Mouse (Mus musculus) heart, adult 18-20 months (tissue): ENCODE data around the gene Msln. TPM values are rescaled to one million over a fixed set of nuclear protein-coding genes. Genes with fewer than 3 reads are reported as not detected.
"Not testable (repeated sequence)": the region's sequence is repeated elsewhere in the genome, so short reads cannot be mapped to it uniquely, and the experiment has no call there.

Source experiments
- DNase-seq, 2 experiments: peaks; one replicate each; pipeline ENCODE4 v3.0.0; 2021 to 2022; ENCODE audit warnings: mixed read lengths in 1 of 2
- total RNA-seq, 2 experiments: library from RNA; stranded (reverse); gene quantifications; 2 replicates each; pipeline ENCODE4 v1.2.3; 2021

The Msln gene
- total RNA-seq, 2 experiments from 2014 or later: 10.3 to 20.2 TPM

DNA sequence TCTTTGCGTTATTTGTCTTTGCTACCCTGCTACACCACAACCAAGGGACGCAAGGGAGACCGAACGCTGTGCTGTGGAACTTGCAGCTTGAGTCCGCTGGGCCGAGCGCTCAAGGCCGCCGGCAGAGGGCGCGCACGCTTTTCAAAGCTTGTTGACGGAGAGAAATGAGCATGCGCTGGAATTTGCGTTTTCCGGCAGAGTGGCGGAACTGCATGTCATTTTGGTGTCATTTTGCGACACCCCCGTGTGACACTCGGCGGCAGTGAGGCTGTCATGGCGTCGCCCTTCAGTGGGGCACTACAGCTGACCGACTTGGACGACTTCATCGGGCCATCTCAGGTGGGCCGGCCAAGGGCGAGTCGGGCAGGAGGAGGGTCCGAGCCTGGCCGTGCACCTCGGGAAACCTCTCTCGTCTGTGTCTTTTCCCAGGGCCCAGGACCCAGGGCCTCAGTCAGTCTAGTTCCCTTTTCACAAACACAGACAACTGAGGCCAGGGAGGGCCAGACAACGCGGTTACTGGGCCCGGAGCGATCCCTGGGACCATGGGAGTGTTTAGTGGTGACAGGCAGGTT, 19.5 kb upstream of the Msln start, which contains the start of gene Narfl:
Narfl (plus strand) TSS at position 228 of the 572 bp plus-strand sequence.
- DNase-seq: peak; percentile 96 to 99

DNA sequence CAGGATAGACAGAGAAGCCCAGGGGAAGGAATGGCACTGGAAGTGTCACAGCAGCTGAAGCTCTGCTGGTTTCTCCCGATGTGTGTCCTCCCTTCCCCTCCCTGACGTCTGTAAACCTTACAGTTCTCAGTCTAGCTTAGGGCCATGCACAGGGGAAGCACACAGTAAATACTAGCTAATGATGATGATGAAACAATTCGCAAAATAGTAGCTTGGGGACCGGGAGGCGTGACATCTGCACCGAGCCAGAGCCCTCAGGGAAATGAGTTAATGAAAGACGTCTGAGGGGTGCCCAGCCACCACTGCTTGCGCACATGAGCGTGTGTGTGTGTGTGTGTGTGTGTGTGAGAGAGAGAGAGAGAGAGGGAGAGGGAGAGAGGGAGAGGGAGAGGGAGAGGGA, 15.2 kb upstream of the Msln start:
- no peak for DNase-seq

DNA sequence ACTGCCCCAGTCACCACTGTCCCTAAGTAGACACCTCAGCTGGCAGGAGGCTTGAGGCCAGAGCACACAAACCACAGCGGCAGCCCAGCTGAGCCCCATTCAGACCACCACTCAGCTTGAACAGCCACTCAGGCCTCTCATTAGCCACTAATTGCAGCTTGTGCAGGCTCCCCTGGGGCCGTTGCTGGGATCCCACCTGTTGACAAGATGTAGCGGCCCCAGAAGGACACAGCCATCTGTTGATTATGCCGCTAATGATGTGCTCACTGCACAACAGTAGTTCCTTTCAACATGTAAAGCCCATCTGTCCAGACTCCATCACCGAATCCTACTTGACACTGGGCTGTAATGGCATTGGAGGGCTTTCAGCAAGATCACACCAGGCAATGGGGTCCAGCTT, 11.7 kb upstream of the Msln start:
- DNase-seq: no peak

DNA sequence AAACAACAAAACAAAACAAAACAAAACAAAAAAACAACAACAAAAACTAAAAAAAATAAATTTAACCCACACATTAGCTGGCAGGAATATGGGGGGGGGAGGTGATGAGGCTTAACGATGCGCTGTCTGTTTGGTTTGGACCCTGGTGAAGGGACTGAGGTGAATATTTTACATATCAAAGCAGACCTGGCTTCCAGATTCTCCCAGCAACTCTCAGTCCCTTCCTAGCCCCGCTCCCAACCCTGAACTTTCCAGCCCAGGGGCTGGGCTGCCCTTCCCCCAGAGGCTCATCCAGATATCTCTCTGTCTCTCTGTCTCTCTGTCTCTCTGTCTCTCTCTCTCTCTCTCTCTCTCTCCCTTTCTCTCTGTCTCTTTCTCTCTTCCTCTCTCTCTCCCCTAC, 8.4 kb upstream of the Msln start:
- no peak for DNase-seq

DNA sequence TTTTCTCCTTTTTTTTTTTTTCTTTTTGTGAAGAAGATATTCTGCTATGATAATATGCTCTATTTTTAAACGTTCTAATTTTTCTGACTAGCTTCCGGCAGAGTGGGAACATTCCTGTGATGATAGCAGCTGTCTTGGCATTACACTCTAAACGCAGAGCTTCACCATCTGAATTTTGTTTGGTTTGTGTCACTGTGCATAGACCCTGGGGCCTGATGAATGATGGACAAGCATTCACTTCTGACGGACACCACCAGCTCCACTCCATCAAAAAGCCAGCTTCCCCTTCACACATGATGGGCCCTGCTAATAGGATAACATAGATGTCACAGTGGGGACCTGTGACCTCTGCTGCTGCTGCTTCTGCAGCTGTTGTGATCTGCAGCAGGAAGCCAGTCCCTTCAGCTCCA, 7.4 kb upstream of the Msln start:
- no peak for DNase-seq

DNA sequence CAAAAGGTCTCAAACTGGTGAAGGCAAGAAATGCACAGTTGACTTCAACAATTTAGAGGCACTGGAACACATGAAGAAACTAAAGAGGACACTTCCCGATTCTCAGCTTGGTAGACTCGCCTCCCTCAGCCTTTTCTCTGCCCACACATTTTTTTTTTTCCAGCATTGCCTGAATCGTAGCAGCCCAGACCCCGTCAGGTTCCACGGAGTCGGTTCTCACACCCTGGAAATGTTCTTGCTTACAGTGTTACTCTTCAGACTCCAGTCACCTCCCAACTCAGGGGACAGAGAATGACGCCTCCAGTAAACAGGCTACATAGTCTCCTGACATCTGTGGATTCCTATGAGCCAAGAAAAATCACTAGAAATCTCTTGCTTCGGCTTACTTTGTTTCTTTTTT, 6.0 kb upstream of the Msln start:
- no peak for DNase-seq

DNA sequence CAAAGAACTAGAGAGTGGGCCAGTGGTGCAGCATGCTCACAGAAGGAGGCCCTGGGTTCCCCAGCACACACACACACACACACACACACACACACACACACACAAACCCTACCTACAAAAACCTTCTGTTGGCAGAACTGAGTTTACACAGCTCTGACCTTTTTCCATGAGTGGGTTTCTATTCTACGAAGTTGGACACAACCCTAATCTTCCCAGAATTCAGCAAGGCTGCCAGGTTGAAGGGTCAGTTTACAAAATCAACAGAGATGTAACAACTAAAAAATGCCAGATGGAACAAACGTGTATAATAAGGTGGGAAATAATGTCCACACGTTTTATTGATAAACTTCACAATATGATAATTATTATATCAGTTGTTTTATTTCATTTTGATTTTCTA, 3.5 kb upstream of the Msln start:
- DNase-seq: no peak

DNA sequence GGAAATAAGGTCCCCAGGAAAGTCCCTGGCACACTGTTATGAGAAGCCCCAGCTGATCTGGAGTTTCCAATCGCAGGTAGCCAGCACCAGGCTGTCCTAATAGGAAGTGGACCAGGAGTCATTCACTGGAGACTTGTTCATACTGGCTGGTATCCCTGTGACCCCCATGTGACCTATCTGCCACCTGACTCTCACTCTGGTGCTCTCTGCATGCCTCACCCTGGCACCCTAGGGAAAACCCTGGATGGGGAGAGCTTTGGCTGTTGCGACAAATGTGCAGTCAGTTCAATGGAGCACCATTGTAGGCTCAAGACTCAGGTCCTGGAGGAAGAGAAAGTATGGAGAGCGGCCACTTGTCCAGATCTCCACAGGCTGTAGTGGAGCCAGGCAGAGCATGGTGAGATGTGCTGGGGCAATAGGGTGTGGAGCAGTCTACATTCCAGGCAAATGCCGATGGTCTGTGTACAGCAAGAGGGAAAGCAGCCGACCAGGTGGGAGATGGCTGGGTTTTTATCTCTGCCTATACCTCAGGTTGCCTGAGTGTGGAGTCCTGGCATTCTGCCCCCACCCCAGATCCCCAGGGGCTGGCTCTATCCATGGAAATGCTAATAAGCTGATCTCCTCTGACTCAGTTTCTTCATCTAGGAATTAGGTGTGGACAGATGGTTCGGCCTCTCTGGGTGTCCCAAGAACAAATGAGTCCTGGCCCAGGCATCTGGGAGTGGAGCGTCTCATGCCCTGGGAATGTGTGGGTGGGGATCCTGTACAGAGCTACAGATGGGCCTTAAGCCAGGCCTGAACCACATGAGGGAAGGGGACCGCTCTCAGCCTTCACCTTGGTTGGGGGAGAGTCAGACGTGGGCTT, 2.4 kb upstream of the Msln start:
- DNase-seq: peak in 1 of 2 experiments; percentile 26

DNA sequence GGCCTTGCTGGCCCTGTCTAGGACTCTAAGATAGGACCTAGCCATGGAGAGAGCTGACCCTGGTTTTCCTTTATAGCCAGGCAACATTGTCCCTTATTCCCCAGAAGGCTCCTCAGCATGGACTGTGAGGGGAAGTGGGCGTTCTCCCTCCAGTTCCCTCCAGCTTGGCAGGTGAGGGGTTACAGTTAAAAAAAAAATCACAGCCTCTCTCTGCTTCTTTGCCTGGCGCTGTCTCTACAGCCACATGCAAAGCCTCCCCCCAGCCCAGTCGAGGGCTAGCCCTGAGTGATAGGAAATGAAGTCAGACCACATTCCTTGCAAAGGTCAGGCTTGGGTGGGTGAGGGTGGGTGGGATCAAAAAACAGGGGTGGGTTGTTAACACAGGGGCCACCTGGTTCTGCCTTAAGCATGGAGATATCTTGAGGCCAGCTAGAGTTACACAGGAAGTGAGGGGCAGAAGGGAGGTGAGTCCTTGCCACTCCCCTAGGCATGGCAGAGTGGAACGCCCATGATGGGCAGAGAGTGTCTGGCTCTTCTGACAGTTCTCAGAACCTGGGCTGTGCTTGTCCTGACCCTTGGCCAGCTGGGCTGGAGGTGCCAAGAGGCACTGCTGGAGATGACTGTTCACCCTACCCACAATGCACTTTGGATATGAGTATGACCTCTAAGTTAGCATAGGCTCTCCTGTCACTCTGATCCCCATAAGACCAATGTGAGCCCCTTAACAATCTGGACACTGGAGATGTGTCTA, 1.6 kb upstream of the Msln start:
- DNase-seq: no peak

DNA sequence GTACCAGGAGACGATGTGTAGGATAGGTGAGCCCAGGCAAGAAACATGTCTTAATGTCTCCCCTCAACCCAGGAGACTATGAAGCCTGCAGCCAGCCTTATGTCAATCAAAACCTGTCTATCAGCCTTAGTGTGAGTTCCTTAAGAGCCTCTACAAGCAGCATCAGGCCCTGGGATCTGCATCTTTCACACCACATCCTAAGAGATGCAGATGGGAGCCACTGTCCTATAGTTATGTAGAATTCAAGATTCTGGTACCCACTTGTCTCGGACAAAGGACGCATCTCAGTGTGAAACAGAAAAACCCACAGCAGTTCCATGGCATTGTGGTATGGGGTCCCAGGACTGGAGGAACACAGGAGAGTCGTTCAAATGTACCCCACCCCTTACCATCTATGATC, 908 bp upstream of the Msln start:
- no peak for DNase-seq

DNA sequence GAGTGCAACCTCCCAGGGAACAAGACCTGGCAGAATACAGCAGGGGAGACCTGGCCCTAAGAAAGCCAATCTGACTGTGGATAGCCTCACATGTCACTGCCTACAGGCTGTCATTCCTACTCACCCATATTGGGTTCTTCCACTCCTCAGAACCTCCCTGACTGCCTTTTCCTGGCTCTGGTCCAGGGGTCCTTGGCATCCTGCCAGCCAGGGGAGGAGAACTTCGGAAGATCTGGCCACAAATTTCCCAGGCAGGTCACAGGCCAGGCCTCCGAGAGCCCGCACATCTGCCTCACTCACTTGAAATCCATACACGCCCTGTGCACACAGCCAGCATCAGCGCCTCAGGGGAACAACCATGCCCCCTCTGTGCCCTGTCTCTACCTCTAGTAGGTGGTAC, 2.7 kb downstream of the Msln start:
- DNase-seq: peak; percentile 35 to 50

DNA sequence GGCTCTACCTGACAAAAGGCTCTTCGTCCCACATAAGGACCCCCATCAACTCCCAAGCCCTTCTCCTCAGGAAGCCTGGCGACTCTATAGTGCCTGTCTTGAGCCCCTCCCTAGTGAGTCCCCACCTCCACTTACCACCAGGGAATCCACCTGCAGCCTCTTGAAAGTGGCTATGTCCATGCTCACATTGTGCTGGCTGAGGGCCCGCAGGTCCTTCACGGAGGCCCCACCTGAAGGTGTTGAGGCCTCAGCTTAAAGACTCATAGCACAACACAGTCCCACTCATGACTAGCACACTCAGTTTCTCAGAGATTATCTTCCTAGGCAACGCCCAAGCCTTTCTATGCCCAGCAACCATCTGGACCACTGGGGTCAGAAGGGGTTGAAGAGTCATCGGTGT, 4.9 kb downstream of the Msln start:
- DNase-seq: no peak

DNA sequence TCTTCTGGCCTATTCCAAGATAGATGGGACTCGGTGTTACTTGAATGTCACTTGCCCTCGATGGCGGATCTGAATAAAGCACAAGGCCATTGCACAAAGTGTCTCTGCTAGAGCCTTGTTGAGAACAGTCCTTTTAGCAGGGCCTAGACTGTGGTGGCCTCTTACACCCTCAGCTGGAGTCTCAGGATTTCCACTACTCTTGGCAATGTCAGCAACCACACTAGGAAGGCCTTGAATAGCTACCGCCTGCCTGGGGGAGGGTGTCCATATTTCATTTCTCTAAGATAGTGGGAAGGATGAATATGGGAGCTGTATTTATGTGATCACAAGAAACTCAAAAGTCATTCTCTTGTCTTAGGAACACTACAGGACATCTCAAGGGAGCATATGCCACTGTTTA, 5.9 kb downstream of the Msln start:
- DNase-seq: no peak

DNA sequence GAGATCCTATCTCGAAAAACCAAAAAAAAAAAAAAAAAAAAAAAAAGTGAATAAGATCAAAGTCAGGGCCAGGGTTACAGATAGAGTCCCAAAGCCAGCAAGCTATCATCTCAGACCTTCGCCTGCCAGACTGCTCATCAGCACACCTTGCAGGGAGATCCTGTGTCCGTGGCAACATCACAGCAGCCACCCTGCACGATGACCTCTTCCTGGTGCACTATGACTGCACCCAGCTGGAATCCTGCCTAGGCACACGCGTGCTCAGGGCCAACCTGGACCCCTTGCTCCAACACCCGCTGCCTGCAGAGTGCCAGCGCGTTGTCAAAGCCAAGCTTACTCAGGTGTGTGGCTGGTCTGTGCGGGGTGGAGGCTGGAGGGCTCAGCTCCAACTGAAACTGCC, 9.9 kb downstream of the Msln start:
- no peak for DNase-seq

DNA sequence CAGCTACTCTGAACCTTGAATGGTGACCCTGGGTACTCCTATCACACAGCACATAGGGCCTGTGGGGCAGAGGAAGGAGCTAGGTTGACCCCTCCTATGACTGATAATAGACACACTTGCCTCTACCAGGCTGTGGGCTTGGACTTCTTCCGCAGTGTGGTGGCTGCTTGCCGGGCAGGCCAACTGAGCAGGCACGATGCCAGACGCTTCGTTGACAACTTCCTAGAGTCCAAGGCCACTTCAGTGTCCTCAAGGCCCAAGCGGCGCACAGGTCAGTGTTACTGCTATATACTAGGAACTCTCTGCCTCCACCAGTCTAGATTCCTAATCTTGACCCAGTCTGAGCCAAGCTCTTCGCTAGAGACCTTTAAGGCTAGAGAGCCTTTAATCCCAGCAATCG, 10.3 kb downstream of the Msln start:
- DNase-seq: no peak

DNA sequence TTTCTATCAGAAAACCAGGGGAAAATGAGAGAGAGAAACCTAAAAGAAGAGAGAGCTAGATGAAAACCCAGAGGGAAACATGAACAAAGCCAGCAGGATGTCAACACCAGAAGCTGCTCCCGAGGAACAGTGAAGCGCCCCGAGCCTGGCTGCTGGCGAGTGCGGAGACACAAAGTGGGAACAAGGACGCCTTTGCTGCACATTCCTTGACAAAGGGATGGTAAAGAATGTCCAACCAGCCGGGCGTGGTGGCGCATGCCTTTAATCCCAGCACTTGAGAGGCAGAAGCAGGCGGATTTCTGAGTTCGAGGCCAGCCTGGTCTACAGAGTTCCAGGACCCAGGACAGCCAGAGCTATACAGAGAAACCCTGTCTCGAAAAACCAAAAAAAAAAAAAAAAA, 12.7 kb downstream of the Msln start:
- not testable (repeated sequence) for DNase-seq

DNA sequence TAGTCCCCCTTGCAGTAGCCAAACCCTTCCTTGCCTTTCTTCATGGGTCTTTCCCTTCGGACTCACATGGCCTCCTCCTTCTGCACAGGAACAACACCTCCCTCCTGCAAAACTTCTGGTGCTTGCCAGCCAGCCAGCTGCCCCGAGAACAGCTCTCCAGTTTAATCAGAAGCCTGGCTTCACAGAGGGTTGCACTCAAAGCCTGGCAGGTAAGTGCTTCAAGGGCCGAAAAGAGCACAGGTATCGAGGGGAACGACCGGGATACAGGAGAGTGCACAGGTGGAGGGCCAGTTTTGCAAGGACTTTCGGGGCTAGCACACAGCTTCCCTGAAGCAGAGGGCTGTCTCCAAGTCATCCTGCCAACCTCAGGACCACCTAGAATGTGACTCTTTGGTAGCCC, 15.3 kb downstream of the Msln start:
- no peak for DNase-seq

DNA sequence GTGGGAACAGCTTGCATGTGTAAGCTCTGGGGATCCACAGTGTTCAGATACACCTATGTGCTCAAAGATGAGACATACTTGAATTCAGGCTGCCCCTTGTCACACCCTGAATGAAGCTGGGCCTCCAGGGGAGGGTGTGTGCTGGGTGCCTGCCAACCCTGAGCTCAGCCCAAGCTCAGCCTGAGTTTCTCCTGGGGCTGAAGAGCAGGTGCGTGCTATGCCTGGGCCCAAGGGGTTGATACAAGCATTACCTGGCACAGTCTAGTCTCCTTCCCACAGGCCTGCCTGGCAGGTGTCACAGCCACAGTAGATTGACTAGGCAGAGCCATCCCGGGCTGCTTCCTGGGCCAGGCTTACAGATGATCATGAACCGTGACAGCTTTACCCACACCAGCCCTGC, 18.4 kb downstream of the Msln start, which contains the start of gene Mslnl:
Mslnl (plus strand) TSS at position 298 of the 400 bp plus-strand sequence.
- no peak for DNase-seq

DNA sequence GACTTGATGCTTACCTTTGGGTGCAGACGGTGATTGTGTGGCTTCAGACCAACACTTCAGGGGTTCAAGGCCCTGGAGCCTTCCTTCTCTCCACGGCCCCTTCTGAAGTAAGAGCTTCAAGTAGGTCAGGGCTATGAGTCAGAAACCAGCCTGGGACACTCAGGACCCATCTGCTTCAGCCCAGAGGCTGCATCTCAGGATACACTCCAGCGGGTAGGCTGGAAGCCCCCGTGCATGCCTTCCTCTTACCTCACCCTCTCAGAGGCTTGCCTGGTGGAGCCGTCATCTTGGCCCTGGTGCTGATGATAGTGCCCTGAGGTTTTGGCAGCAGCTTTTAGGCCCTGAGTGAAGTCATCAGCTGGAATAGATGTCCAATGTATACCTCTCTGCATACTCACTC, 18.9 kb downstream of the Msln start:
- no peak for DNase-seq

DNA sequence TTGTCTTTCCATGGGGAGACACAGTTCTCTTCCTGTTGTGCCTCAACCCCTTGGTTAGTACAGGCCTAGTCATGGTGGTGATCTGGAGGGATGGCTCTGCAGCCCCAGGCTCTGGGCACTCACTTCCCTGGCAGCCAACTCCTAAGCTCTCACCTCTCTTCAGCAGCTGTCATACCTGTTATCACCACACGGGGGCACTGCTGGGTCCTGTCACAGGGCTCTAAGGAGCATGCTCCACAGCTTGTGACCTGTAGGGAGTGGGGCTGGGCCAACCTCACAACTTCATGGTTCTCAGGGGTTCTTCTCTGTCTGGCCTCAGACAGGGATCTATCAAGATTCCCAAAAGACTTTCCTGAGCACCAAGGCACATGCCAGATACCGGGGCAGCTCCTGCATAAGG, 22.1 kb downstream of the Msln start:
- peak; percentile 71 to 88 for DNase-seq

DNA sequence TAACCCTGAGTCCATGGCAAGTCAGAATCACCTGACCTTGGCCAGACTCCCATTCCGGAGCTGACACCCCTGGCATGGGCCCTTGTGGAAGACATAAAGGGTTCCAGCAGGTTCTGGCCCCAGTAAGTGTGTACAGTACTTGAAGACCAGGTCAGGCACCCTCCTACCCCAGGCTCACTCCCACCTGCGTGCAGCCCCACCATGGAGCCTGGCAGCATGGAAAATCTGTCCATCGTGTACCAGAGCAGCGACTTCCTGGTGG, 26.2 kb downstream of the Msln start:
- no peak for DNase-seq

DNA sequence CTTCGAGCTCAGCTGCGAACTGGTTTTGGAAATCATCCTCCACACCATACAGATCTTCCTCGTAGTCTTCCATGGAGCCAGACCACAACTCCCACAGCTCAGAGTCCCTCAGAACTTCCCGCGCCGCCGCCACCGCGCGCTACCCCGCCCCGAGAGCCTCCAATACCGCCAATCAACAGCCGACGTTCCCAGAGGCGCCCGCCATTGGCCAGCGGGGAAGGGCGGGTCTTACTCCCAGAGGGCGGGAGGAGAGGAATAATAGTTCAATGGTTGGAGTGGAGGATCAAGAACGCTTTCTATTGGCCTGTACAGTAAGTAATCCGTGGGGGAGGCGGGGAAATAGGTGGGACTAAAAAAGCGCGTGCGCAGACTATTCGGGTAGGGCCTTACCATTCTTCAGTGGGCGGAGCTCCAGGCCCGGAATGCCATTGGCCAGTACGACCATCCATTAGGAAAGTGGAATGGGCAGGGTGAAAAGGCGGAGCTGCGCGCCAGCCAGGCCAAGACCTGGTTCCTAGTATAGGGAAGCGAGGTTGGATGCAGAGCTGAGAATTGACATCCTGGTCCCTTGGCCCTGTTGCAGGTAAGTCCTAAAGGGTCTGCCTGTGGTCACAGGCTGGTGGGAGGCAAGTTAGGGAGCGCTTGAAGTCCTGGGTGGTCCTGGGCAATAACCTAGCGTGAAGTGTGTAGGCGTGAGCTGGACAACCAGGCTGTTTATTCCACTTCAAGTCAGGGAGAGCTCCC, 26.7 kb downstream of the Msln start, which contains the start of the genes Chtf18 and Rpusd1:
Chtf18 (minus strand) TSS at position 155 of the 744 bp plus-strand sequence.
Rpusd1 (plus strand) TSS at position 406 of the 744 bp plus-strand sequence.
- peak; percentile 100 for DNase-seq

DNA sequence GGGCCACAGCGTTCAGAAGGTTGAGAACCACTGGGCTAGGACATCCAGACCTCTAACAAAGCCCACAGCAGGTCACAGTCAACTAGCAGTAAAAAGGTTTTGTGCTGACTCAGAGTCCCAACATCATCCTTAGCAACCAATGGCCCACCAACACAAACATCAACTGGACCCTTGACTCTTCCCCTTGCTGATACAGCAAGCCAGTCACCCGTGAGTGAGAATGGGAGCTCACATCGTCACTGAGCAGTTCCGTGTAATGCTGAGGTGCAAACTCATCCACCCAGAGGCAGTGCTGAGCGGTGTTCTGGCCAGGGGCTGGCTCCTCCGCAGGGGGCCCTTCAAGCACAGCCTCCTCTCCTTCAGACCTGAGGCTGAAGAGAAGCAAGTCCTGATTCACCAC, 28.9 kb downstream of the Msln start:
- no peak for DNase-seq
